Mouse (Mus musculus): ENCODE results near the gene Glrx5.

Glrx5 gene

GRCm38 (mm10) chr12:105004956-105005714, 27.4 kb upstream of the Glrx5 start:
- DNase-seq: no peak

GRCm38 (mm10) chr12:105005715-105005972, 26.8 kb upstream of the Glrx5 start:
- no peak for DNase-seq

- no peak for DNase-seq
These were observed 24.3 kb upstream of the Glrx5 start for GRCm38 (mm10) chr12:105008150-105008549.

- DNase-seq: peak; percentile 57
These were observed 23.7 kb upstream of the Glrx5 start for GRCm38 (mm10) chr12:105008752-105009178.

- peak; percentile 65 for DNase-seq
These were observed 22.9 kb upstream of the Glrx5 start, which contains the start of gene Syne3 for GRCm38 (mm10) chr12:105009370-105010212. TSS of gene Syne3 (minus strand) at chr12:105009809.

GRCm38 (mm10) chr12:105010213-105010790, 22.2 kb upstream of the Glrx5 start:
- DNase-seq: no peak

- no peak for DNase-seq
These were observed 20.9 kb upstream of the Glrx5 start for GRCm38 (mm10) chr12:105011589-105011988.

- no peak for DNase-seq
These were observed 20.2 kb upstream of the Glrx5 start for GRCm38 (mm10) chr12:105012314-105012713.

GRCm38 (mm10) chr12:105013065-105013464, 19.4 kb upstream of the Glrx5 start:
- DNase-seq: no peak

GRCm38 (mm10) chr12:105016199-105016598, 16.3 kb upstream of the Glrx5 start:
- no peak for DNase-seq

- DNase-seq: no peak
These were observed 15.8 kb upstream of the Glrx5 start for GRCm38 (mm10) chr12:105016639-105017038.

- no peak for DNase-seq
These were observed 12.9 kb upstream of the Glrx5 start for GRCm38 (mm10) chr12:105019359-105020219.

- no peak for DNase-seq
These were observed 10.9 kb upstream of the Glrx5 start for GRCm38 (mm10) chr12:105021441-105022069.

- no peak for DNase-seq
These were observed 10.3 kb upstream of the Glrx5 start for GRCm38 (mm10) chr12:105022141-105022540.

GRCm38 (mm10) chr12:105022776-105023175, 9.7 kb upstream of the Glrx5 start:
- DNase-seq: no peak

- DNase-seq: peak; percentile 82
These were observed 7.1 kb upstream of the Glrx5 start for GRCm38 (mm10) chr12:105025271-105025946.

- DNase-seq: no peak
These were observed 6.4 kb upstream of the Glrx5 start for GRCm38 (mm10) chr12:105025947-105026586.

- peak; percentile 78 for DNase-seq
These were observed 5.0 kb upstream of the Glrx5 start for GRCm38 (mm10) chr12:105027323-105027991.

GRCm38 (mm10) chr12:105029890-105030289, 2.6 kb upstream of the Glrx5 start:
- no peak for DNase-seq
